Mouse (Mus musculus) spleen, postnatal 14 days (tissue): ENCODE measurements around the gene Ctsw.
A peak's percentile ranks its signal among the peaks of the same experiment; 100 is the strongest.

Source experiments
- DNase-seq, 2 experiments: peaks; one replicate each; pipeline ENCODE4 v3.0.0; 2021 to 2022; ENCODE audit warnings: low spot score in 2 of 2

Gene Ctsw

GRCm38 (mm10) chr19:5432992-5433852 lies 35.1 kb downstream of the Ctsw start:
- DNase-seq: no peak

- DNase-seq: no peak
Measured at GRCm38 (mm10) chr19:5431911-5432464, 36.3 kb downstream of the Ctsw start.

DNA sequence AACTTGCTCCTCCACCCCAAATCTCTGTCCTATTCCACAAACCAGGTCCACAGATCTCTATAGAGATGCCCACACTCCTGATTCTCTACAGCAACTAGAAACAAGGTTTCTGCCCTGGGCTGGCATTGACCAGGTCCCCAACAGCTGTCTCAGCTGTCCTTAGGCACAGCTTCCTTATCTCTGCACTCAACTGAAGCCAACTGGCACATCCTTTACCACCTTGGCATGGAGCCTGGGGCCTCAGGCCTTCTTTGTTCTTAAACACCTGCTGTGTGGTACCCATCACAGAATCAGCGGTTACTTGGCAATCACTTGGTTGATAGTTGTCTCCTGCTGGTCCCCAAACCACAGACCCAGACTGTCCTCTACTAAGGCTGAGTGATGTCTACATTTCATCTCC lies 37.9 kb downstream of the Ctsw start:
- DNase-seq: no peak

DNA sequence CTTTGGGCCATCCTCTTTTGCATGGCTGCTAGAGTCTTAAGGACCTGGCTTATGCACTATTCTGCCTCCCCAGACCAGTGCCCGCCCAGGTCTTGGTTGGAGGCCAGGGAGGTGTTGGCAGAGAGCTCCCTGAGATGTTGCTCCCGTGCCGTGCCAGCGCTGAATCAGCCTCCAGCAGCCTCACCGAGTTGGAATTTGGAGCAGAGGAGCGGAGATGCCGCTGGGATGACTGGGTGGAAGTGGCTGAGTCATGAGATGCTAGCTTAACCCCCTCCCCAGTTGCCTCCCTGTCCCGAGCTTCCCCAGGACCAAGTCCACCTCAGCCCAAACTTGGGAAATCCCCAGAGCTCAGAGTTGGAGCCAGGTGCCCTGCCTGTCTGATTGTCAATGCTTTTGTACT lies 38.5 kb downstream of the Ctsw start:
- no peak for DNase-seq

DNA sequence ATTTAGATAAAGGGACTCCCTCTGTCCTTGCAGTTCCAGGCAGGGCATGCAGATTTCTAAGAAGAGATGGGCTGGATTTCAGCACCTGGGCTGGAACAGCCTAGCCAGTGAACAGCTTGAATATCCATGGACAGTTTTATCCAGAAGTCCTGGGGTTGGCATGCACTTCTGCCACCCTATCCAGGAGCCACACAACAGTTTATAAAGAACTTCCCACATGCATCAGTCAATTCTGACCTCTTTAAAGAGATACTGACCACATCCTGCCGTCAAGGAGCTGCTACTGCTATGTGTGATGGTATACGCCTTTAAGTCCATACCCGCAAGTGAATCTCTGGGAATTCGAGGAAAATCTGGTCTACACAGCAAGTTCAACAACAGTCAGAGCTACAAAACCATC lies 39.1 kb downstream of the Ctsw start:
- DNase-seq: no peak

DNA sequence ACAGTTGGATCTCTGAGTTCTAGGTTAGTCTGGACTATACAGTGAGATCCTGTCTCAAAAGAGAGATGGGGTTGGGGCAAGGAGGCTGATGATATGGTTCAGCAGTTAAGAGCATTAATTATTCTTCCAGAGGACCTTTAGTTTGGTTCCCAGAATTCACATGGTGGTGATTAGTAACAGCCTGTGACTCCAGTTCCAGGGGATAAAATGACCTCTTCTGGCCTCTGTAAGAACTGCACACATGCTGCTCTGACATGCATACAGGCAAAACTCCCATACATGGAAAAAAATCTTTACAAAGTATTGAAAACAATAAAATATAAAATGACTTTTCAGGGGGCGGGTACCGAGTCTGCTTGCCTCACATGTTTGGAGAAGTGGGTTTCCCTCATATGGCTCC lies 40.2 kb downstream of the Ctsw start:
- no peak for DNase-seq

DNA sequence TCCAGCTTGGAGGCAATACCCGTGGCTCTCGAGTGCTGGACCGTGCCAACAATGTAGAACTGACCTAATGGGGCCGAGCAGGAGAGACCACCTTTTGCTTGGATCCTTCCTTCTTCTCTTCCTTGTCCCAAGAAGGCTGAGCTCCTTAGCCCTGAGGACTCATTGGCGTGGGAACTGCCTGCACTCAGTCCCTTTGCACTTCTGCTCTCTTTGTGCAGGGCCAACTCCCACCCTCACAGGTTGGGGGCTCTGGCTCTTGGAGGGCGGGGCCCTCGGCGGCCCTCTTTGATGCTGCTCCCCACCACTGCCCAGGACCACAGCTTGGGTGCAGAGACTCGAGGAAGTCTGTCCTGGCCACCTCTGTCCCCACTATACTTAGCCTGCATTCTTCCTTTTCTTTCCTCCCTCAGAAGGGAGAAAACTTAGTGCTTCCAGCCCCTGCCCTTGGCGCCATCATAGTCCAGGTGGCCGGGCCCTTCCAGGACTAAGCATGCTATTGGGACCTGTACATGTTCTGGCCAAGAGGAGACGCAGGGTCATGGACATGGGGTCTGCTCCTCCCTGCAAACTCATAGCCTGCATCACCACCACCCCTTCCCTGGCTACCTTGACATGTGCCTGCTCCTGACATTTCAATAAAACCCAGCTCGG lies 41.5 kb downstream of the Ctsw start:
- no peak for DNase-seq

GRCm38 (mm10) chr19:5425906-5426565 lies 42.3 kb downstream of the Ctsw start:
- no peak for DNase-seq

DNA sequence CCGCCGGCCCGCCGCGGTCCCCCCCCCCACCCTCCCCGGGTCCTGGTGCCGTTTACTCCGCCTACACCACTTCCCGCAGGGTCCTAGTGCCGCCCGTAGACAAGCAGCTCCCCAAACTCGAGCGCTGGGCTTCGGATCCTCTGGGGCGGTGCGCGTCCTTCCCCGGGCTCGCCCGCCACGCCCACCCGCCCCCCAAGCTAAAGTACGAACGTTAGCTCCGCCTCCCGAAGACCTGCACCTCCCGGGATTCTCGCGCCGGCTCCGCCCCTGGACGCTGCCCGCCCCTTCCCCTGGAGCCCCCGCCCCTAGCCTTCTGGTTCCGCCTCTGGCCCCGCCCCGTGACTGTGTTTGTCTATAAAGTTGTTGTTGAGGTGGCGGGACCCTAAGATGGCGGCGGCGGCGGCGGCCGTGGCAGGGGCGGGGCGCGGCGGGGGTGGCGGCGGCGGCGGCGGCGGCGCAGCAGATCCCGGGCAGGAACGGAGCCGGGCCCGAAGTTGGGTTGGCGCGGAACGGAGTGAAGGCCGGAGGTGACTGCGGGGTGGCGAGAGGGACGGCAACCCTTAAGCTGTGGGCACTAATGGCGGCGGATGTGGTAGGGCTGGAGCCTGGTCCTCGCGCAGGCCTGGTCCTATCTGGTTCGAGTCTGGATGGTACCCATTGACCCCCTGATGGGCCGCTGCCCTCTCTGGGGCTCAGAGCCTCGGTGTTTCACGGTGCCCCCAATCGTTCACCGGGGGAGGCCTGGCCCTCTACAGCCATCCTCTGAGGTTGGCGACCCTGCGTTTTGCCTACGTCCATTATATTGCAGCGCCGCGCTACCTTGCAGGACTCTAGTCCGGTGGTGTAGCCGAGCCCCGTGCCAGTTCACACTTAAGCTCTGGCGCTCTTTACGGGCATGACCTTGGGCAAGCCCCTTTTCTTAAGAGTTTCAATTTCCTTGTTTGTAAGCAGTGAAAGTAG lies 43.2 kb downstream of the Ctsw start, which contains the start of the genes Drap1 and AI837181:
Drap1 (minus strand) TSS at position 198 of the 960 bp plus-strand sequence.
AI837181 (plus strand) TSS at position 363 of the 960 bp plus-strand sequence.
- peak; percentile 92 to 95 for DNase-seq

DNA sequence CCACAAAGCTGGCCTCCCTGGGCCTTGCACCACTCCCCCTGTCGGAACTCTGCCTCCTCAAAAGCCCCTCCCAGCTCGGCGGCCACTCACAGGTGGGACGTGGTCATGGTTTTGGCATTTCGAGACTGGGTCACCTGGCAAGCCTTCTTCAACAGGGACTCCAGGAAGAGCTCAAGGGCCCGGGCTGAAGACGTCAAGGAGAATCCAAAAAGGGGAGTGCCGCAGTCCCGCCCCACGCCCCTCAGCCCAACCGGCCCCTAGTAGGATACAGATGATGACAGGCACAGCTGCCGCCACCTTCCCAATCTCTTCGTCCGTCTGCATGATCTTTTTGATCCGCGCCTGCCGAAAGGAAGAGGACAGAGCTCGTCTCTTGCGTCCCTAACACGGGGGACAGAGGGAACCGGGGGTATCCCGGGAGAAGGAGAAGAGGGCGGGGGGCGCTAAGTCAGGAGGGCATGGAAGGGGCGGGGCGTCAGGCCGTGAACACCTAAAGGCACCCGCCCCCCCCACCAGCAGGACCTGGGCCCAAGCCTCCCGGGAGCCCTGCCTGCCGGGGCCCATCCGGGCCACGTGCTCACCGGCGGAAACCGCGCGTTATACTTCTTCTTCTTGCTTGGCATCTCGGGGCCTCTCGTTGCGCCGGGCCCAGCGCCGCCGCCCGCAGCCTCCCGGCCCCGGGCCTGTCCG lies 44.1 kb downstream of the Ctsw start:
- peak; percentile 44 to 49 for DNase-seq

DNA sequence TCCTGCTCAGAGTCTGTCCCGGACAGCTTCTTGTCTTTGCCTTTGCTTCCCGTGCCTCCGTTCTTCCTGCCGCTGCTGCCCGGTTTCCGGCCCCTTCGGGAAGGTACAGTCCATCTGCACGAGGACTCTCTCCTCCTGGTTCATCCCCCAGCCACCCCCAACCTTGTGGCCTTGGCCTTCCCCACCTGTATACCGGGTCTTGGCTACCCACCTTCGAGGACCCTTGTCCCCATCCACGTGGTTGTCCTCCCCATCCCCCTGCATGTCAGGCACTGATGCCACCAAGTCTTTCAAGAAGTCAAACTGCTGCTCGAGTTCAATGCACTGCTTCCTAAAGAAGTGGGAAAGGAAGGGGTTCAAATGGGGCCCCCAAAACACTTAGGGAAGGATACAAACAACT lies 44.7 kb downstream of the Ctsw start:
- DNase-seq: no peak

GRCm38 (mm10) chr19:5422895-5423443 lies 45.3 kb downstream of the Ctsw start:
- no peak for DNase-seq

DNA sequence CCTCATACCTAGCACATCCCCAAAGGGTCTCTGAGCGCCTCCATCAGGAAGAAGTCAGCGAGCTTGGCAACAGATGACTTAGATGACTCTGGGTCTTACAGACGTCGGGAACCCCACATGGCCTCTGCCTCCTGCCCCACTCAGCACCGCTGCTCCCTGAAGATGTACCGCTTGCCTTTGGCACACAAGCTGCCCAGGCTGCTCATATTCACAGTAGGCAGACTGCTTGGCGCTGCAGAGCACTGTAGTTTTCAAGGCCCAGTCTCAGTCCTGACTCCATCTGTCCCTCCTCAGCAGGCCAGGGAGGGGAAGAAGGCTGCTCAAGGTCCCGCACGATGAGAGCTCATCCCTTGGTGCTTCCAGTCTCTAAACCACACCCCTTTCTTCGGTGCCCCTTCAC lies 46.0 kb downstream of the Ctsw start:
- no peak for DNase-seq

DNA sequence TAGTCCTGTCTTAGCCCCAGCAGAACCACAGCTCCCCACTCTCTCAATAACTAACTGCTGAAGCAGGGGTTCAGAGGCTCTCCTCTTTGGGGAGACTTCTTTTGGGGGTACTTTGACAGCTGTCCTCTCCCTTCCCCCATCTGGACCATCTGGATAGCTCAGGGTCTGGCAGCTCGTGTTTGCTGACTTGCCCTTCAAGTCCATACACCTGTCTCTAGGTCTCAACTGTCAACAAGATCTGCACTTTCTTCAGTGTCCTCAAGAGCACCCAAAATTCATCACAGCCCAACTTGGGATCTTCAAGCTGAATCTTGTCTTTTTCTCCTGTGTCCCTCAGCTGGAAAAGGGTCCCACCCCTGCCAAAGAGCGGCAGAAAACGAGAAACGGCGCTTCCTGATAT lies 46.5 kb downstream of the Ctsw start:
- DNase-seq: no peak

GRCm38 (mm10) chr19:5420579-5420978 lies 47.7 kb downstream of the Ctsw start:
- DNase-seq: no peak

- no peak for DNase-seq
Measured at GRCm38 (mm10) chr19:5419630-5420029, 48.7 kb downstream of the Ctsw start.

GRCm38 (mm10) chr19:5418750-5419466 lies 49.4 kb downstream of the Ctsw start:
- no peak for DNase-seq
